Mouse (Mus musculus): ENCODE data around the gene Rab40b. TPM values are rescaled to one million over a fixed set of nuclear protein-coding genes. Genes with fewer than 3 reads are reported as not detected.
"Not testable (repeated sequence)": the region's sequence is repeated elsewhere in the genome, so short reads cannot be mapped to it uniquely, and the experiment has no call there.

Gene Rab40b
- polyA plus RNA-seq, 1 experiment from 2014 or later, result 4.7 TPM

GRCm38 (mm10) chr11:121353326-121354090 lies 34.5 kb downstream of the Rab40b start:
- no peak for ATAC-seq (ENCODE audit: insufficient read depth, low FRiP score, low TSS enrichment)

GRCm38 (mm10) chr11:121348727-121349126 lies 39.3 kb downstream of the Rab40b start:
- not testable (repeated sequence) for H3K4me1 ChIP-seq (ENCODE audit: control insufficient read depth, insufficient read depth, low read length); H3K27ac ChIP-seq (ENCODE audit: low read depth, low read length); H3K9ac ChIP-seq (ENCODE audit: low read length); H3K27me3 ChIP-seq (ENCODE audit: control insufficient read depth, insufficient read depth, low read length); ATAC-seq (ENCODE audit: insufficient read depth, low FRiP score, low TSS enrichment); H3K4me3 ChIP-seq (ENCODE audit: low read depth, low read length); DNase-seq (ENCODE audit: low spot score); H3K4me2 ChIP-seq (ENCODE audit: low read depth); H3K9me3 ChIP-seq (ENCODE audit: control insufficient read depth, low read length); H3K36me3 ChIP-seq (ENCODE audit: control insufficient read depth, insufficient read depth, low read length)
- WGBS, result 86% methylated on average over 3 of the region's 3 CpGs

More at GRCm38 (mm10) chr11:121353326-121354090, 34.5 kb downstream of the Rab40b start:
- peak overlapping the region; percentile 96 for H3K4me3 ChIP-seq (ENCODE audit: low read depth, low read length)
- peak overlapping the region; percentile 92 for H3K9ac ChIP-seq (ENCODE audit: low read length)
- WGBS, result 5% methylated on average over 40 of the region's 41 CpGs
- H3K36me3 ChIP-seq (ENCODE audit: control insufficient read depth, insufficient read depth, low read length), result no peaks in the 10 kb centered on the region
- DNase-seq (ENCODE audit: low spot score), result peak; percentile 19
- peak overlapping the region; percentile 87 for H3K4me2 ChIP-seq (ENCODE audit: low read depth)
- peak overlapping the region; percentile 76 for H3K27ac ChIP-seq (ENCODE audit: low read depth, low read length)
- H3K9me3 ChIP-seq (ENCODE audit: control insufficient read depth, low read length), result no peaks in the 10 kb centered on the region
- peaks cover 12% of the 10 kb centered on the region; the same call in 1 of the 2 replicates for H3K4me1 ChIP-seq (ENCODE audit: control insufficient read depth, insufficient read depth, low read length)
- H3K27me3 ChIP-seq (ENCODE audit: control insufficient read depth, insufficient read depth, low read length), result no peaks in the 10 kb centered on the region

GRCm38 (mm10) chr11:121348166-121348565 lies 39.9 kb downstream of the Rab40b start:
- no peak overlapping the region for H3K4me3 ChIP-seq (ENCODE audit: low read depth, low read length)
- H3K27ac ChIP-seq (ENCODE audit: low read depth, low read length), result no peak overlapping the region
- H3K4me2 ChIP-seq (ENCODE audit: low read depth), result no peak overlapping the region
- WGBS, result 99% methylated on average over 2 of the region's 2 CpGs
- peaks cover 6% of the 10 kb centered on the region; the same call in 1 of the 2 replicates for H3K4me1 ChIP-seq (ENCODE audit: control insufficient read depth, insufficient read depth, low read length)
- H3K36me3 ChIP-seq (ENCODE audit: control insufficient read depth, insufficient read depth, low read length), result no peaks in the 10 kb centered on the region; the same call in 1 of the 2 replicates
- no peak for ATAC-seq (ENCODE audit: insufficient read depth, low FRiP score, low TSS enrichment)
- H3K9me3 ChIP-seq (ENCODE audit: control insufficient read depth, low read length), result no peaks in the 10 kb centered on the region
- H3K9ac ChIP-seq (ENCODE audit: low read length), result no peak overlapping the region
- no peaks in the 10 kb centered on the region for H3K27me3 ChIP-seq (ENCODE audit: control insufficient read depth, insufficient read depth, low read length)
- no peak for DNase-seq (ENCODE audit: low spot score)

- Histone ChIP-seq H3K9me3 (ENCODE audit: control insufficient read depth, low read length) (no peaks in the 10 kb centered on the region), H3K27ac (ENCODE audit: low read depth, low read length) (no peak overlapping the region), H3K4me1 (ENCODE audit: control insufficient read depth, insufficient read depth, low read length) (no peaks in the 10 kb centered on the region), H3K27me3 (ENCODE audit: control insufficient read depth, insufficient read depth, low read length) (no peaks in the 10 kb centered on the region), H3K4me2 (ENCODE audit: low read depth) (no peak overlapping the region), H3K4me3 (ENCODE audit: low read depth, low read length) (no peak overlapping the region), H3K36me3 (ENCODE audit: control insufficient read depth, insufficient read depth, low read length) (no peaks in the 10 kb centered on the region; the same call in 1 of the 2 replicates), H3K9ac (ENCODE audit: low read length) (no peak overlapping the region)
- ATAC-seq (ENCODE audit: insufficient read depth, low FRiP score, low TSS enrichment) (no peak), DNase-seq (ENCODE audit: low spot score) (no peak)
- WGBS, result 95% methylated on average over 2 of the region's 2 CpGs
Observed at GRCm38 (mm10) chr11:121347036-121347435, 41.0 kb downstream of the Rab40b start.

- H3K9me3 ChIP-seq (ENCODE audit: control insufficient read depth, low read length); H3K9ac ChIP-seq (ENCODE audit: low read length); ATAC-seq (ENCODE audit: insufficient read depth, low FRiP score, low TSS enrichment); DNase-seq (ENCODE audit: low spot score); H3K36me3 ChIP-seq (ENCODE audit: control insufficient read depth, insufficient read depth, low read length); H3K27me3 ChIP-seq (ENCODE audit: control insufficient read depth, insufficient read depth, low read length); H3K27ac ChIP-seq (ENCODE audit: low read depth, low read length); H3K4me1 ChIP-seq (ENCODE audit: control insufficient read depth, insufficient read depth, low read length); H3K4me2 ChIP-seq (ENCODE audit: low read depth); H3K4me3 ChIP-seq (ENCODE audit: low read depth, low read length): not testable (repeated sequence)
- WGBS, result no CpG with 5 or more reads among the region's 1 CpGs
Observed at GRCm38 (mm10) chr11:121342423-121342822, 45.6 kb downstream of the Rab40b start.

- Histone ChIP-seq H3K27ac (ENCODE audit: low read depth, low read length) (no peak overlapping the region), H3K27me3 (ENCODE audit: control insufficient read depth, insufficient read depth, low read length) (no peaks in the 10 kb centered on the region), H3K9me3 (ENCODE audit: control insufficient read depth, low read length) (no peaks in the 10 kb centered on the region), H3K4me1 (ENCODE audit: control insufficient read depth, insufficient read depth, low read length) (no peaks in the 10 kb centered on the region), H3K9ac (ENCODE audit: low read length) (no peak overlapping the region), H3K4me3 (ENCODE audit: low read depth, low read length) (no peak overlapping the region), H3K4me2 (ENCODE audit: low read depth) (no peak overlapping the region), H3K36me3 (ENCODE audit: control insufficient read depth, insufficient read depth, low read length) (peaks cover 2% of the 10 kb centered on the region; the same call in 1 of the 2 replicates)
- ATAC-seq (ENCODE audit: insufficient read depth, low FRiP score, low TSS enrichment) (no peak), DNase-seq (ENCODE audit: low spot score) (no peak)
- 94% methylated on average over 1 of the region's 1 CpGs for WGBS
Observed at GRCm38 (mm10) chr11:121340287-121340686, 47.8 kb downstream of the Rab40b start.

- Histone ChIP-seq H3K4me1 (ENCODE audit: control insufficient read depth, insufficient read depth, low read length) (no peaks in the 10 kb centered on the region), H3K4me2 (ENCODE audit: low read depth) (no peak overlapping the region)
- no peak for DNase-seq (ENCODE audit: low spot score)
Observed at GRCm38 (mm10) chr11:121339647-121340046, 48.4 kb downstream of the Rab40b start.

GRCm38 (mm10) chr11:121331641-121332040 lies 56.4 kb downstream of the Rab40b start:
- H3K27ac ChIP-seq (ENCODE audit: low read depth, low read length), result no peak overlapping the region
- no peak overlapping the region for H3K9ac ChIP-seq (ENCODE audit: low read length)
- H3K4me3 ChIP-seq (ENCODE audit: low read depth, low read length), result no peak overlapping the region
- 91% methylated on average over 3 of the region's 3 CpGs for WGBS
- no peak for DNase-seq (ENCODE audit: low spot score)
- H3K36me3 ChIP-seq (ENCODE audit: control insufficient read depth, insufficient read depth, low read length), result peaks cover 13% of the 10 kb centered on the region
- H3K4me2 ChIP-seq (ENCODE audit: low read depth), result no peak overlapping the region
- no peaks in the 10 kb centered on the region for H3K27me3 ChIP-seq (ENCODE audit: control insufficient read depth, insufficient read depth, low read length)
- no peak for ATAC-seq (ENCODE audit: insufficient read depth, low FRiP score, low TSS enrichment)
- H3K9me3 ChIP-seq (ENCODE audit: control insufficient read depth, low read length), result no peaks in the 10 kb centered on the region
- H3K4me1 ChIP-seq (ENCODE audit: control insufficient read depth, insufficient read depth, low read length), result no peaks in the 10 kb centered on the region

More at GRCm38 (mm10) chr11:121339647-121340046, 48.4 kb downstream of the Rab40b start:
- Histone ChIP-seq H3K9ac (ENCODE audit: low read length) (no peak overlapping the region), H3K4me3 (ENCODE audit: low read depth, low read length) (no peak overlapping the region), H3K36me3 (ENCODE audit: control insufficient read depth, insufficient read depth, low read length) (peaks cover 5% of the 10 kb centered on the region; the same call in 1 of the 2 replicates), H3K27me3 (ENCODE audit: control insufficient read depth, insufficient read depth, low read length) (no peaks in the 10 kb centered on the region), H3K27ac (ENCODE audit: low read depth, low read length) (no peak overlapping the region), H3K9me3 (ENCODE audit: control insufficient read depth, low read length) (no peaks in the 10 kb centered on the region)
- 96% methylated on average over 1 of the region's 1 CpGs for WGBS
- no peak for ATAC-seq (ENCODE audit: insufficient read depth, low FRiP score, low TSS enrichment)

- Histone ChIP-seq H3K9me3 (ENCODE audit: control insufficient read depth, low read length) (no peaks in the 10 kb centered on the region), H3K36me3 (ENCODE audit: control insufficient read depth, insufficient read depth, low read length) (peaks cover 7% of the 10 kb centered on the region; the same call in 1 of the 2 replicates), H3K4me3 (ENCODE audit: low read depth, low read length) (no peak overlapping the region), H3K4me1 (ENCODE audit: control insufficient read depth, insufficient read depth, low read length) (no peaks in the 10 kb centered on the region), H3K9ac (ENCODE audit: low read length) (no peak overlapping the region), H3K27ac (ENCODE audit: low read depth, low read length) (no peak overlapping the region), H3K27me3 (ENCODE audit: control insufficient read depth, insufficient read depth, low read length) (no peaks in the 10 kb centered on the region), H3K4me2 (ENCODE audit: low read depth) (no peak overlapping the region)
- DNase-seq (ENCODE audit: low spot score) (no peak), ATAC-seq (ENCODE audit: insufficient read depth, low FRiP score, low TSS enrichment) (no peak)
Observed at GRCm38 (mm10) chr11:121328619-121329018, 59.4 kb downstream of the Rab40b start.
